8 mouse cellular contexts compared by ENCODE assay signal in the genomic region with DNA sequence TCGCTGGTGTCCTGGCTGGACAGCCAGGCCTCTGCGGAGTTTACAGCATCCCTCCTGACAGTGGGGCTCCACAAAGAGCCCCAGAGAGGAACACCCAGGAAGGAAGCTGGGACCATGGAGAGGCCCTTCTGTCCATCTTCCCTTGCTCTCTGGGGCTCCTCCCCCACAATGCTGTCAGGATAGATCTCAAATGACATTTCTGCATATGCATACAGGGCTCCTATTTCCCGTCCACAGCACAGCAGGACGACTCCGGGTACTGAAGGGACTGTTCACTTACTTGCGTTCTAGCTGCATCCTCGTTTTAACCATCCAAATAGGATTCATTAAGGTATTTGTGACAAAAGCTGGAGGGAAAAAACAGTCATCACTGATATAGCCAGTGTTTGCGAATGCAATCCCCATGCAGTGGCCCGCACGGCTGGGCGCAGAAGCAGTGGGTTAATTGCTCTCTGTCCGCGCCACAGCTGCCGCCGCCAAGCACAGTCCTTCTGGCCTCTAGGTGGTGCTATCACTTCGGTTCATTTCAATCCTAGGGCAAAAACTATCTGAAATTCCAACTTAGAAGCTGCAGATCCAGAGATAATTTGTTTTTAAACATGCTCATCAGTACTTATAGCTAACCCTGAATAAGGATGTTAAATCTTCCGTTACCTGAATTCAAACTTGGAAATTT. TPM values are rescaled to one million over a fixed set of nuclear protein-coding genes. Genes with fewer than 3 reads are reported as not detected.
DNase-seq lines count a peak whose midpoint lies in the region; ATAC-seq and TF ChIP-seq lines count a peak whose summit lies in the region.

No protein-coding gene starts in this region.

- no peak overlapping the region for H3K27ac ChIP-seq in liver, adult 2 months (replicated peaks; ENCODE audit: insufficient read depth, low read depth, low read length)
- H3K27ac ChIP-seq in liver, embryonic 11.5 days (ENCODE audit: low read depth, low read length), result no peak overlapping the region
- no peak overlapping the region for H3K27ac ChIP-seq in limb, embryonic 11.5 days (replicated peaks; ENCODE audit: low read depth, low read length)
- H3K27ac ChIP-seq in neural tube, embryonic 13.5 days (replicated peaks), result no peak overlapping the region

- no peak overlapping the region for H3K4me3 ChIP-seq in liver, adult 2 months (ENCODE audit: insufficient read depth, low read depth, low read length)
- H3K4me3 ChIP-seq in liver, embryonic 11.5 days (ENCODE audit: low read depth, low read length), result no peak overlapping the region
- H3K4me3 ChIP-seq in limb, embryonic 11.5 days (ENCODE audit: low read depth, low read length), result no peak overlapping the region
- H3K4me3 ChIP-seq in neural tube, embryonic 13.5 days, result no peak overlapping the region

- no peak overlapping the region for H3K4me2 ChIP-seq in liver, embryonic 11.5 days
- no peak overlapping the region for H3K4me2 ChIP-seq in limb, embryonic 11.5 days (ENCODE audit: low read depth, severe bottlenecking)
- no peak overlapping the region for H3K4me2 ChIP-seq in neural tube, embryonic 13.5 days

- WGBS in liver, adult 2 months, result 64% methylated on average over 17 of the region's 17 CpGs
- WGBS in liver, embryonic 11.5 days, result 49% methylated on average over 17 of the region's 17 CpGs
- 38% methylated on average over 17 of the region's 17 CpGs for WGBS in limb, embryonic 11.5 days
- 24% methylated on average over 17 of the region's 17 CpGs for WGBS in neural tube, embryonic 13.5 days

- no peak overlapping the region for H3K9ac ChIP-seq in liver, adult 2 months (ENCODE audit: low read depth, low read length)
- H3K9ac ChIP-seq in liver, embryonic 11.5 days (ENCODE audit: low read depth, low read length), result no peak overlapping the region
- no peak overlapping the region for H3K9ac ChIP-seq in limb, embryonic 11.5 days (ENCODE audit: low read length)
- H3K9ac ChIP-seq in neural tube, embryonic 13.5 days, result 0 out of 2 replicates have a peak overlapping the region, but pooled peaks have one; percentile 22

- no peaks in the 10 kb centered on the region for H3K9me3 ChIP-seq in liver, embryonic 11.5 days (ENCODE audit: control insufficient read depth, low read length)
- no peaks in the 10 kb centered on the region for H3K9me3 ChIP-seq in limb, embryonic 11.5 days (ENCODE audit: control insufficient read depth, low read length)
- H3K9me3 ChIP-seq in neural tube, embryonic 13.5 days, result no peaks in the 10 kb centered on the region

- H3K27me3 ChIP-seq in liver, adult 2 months (ENCODE audit: control insufficient read depth, insufficient read depth, low read length), result no peaks in the 10 kb centered on the region
- H3K27me3 ChIP-seq in liver, embryonic 11.5 days (replicated peaks; ENCODE audit: control insufficient read depth, insufficient read depth, low read length), result no peaks in the 10 kb centered on the region
- no peaks in the 10 kb centered on the region for H3K27me3 ChIP-seq in limb, embryonic 11.5 days (ENCODE audit: control insufficient read depth, insufficient read depth, low read length)
- no peaks in the 10 kb centered on the region for H3K27me3 ChIP-seq in neural tube, embryonic 13.5 days

- peak; percentile 84 for TF ChIP-seq CTCF in liver, adult 2 months (IDR thresholded peaks at IDR 0.05; ENCODE audit: low read depth, low read length)

- peaks cover 32% of the 10 kb centered on the region for H3K36me3 ChIP-seq in liver, adult 2 months (ENCODE audit: control insufficient read depth, insufficient read depth, low read length)
- H3K36me3 ChIP-seq in liver, embryonic 11.5 days (ENCODE audit: control insufficient read depth, insufficient read depth, low read length), result peaks cover 8% of the 10 kb centered on the region; the same call in 1 of the 2 replicates
- H3K36me3 ChIP-seq in limb, embryonic 11.5 days (ENCODE audit: control insufficient read depth, insufficient read depth, low read length), result no peaks in the 10 kb centered on the region; the same call in 1 of the 2 replicates
- H3K36me3 ChIP-seq in neural tube, embryonic 13.5 days, result peaks cover 25% of the 10 kb centered on the region

- H3K79me2 ChIP-seq in liver, adult 2 months (ENCODE audit: control insufficient read depth, insufficient read depth, low read length), result no peaks in the 10 kb centered on the region

- peak; percentile 45 for DNase-seq in liver, adult 2 months (ENCODE audit: extremely low read depth, low read depth, low spot score)
- no peak for DNase-seq in liver, embryonic 11.5 days (ENCODE audit: low spot score)
- DNase-seq in ZHBTc4 (ENCODE audit: low read depth, low spot score), result peak; percentile 78
- peak; percentile 85 for DNase-seq in embryo, embryonic 10.5 days (ENCODE audit: low spot score)
- peak; percentile 77 for DNase-seq in limb, embryonic 11.5 days (ENCODE audit: low spot score)
- no peak for DNase-seq in spleen, postnatal 14 days (ENCODE audit: low spot score in 2 of 2)

- ATAC-seq in liver, embryonic 11.5 days (replicated peaks; ENCODE audit: low FRiP score), result no peak
- ATAC-seq in hematopoietic stem cell, adult 5-6 weeks (replicated peaks in 1 of 2; ENCODE audit: insufficient read depth in 1 of 2, low FRiP score in 2 of 2, low TSS enrichment in 1 of 2, low read depth in 1 of 2, poor library complexity in 2 of 2, severe bottlenecking in 2 of 2), result peak; percentile 46 to 75; a peak in 3 of 4 replicates
- ATAC-seq in limb, embryonic 11.5 days (ENCODE audit: insufficient number of reproducible peaks, low FRiP score, low TSS enrichment, low read depth), result no peak
- peak; percentile 61; the same call in 1 of the 2 replicates for ATAC-seq in neural tube, embryonic 13.5 days (ENCODE audit: low read depth)

- TF ChIP-seq POLR2A in liver, adult 2 months (IDR thresholded peaks at IDR 0.05; ENCODE audit: extremely low read depth, insufficient read depth, low read length), result no peak

- H3K4me1 ChIP-seq in liver, adult 2 months (ENCODE audit: control insufficient read depth, insufficient read depth, low read length), result no peaks in the 10 kb centered on the region
- peaks cover 4% of the 10 kb centered on the region; the same call in 1 of the 2 replicates for H3K4me1 ChIP-seq in liver, embryonic 11.5 days (replicated peaks; ENCODE audit: control insufficient read depth, insufficient read depth, low read length)
- no peaks in the 10 kb centered on the region for H3K4me1 ChIP-seq in limb, embryonic 11.5 days (ENCODE audit: control insufficient read depth, insufficient read depth, low read length)
- peaks cover 4% of the 10 kb centered on the region for H3K4me1 ChIP-seq in neural tube, embryonic 13.5 days (replicated peaks)

RNA-seq across cellular contexts. Expression of gene Tmem201, which starts 14.4 kb away (rescaled TPM):
- total RNA-seq in liver, adult 2 months (2014; rRNA removed), result 6.5 and 8.2 TPM in 2 replicates
- 23.4 and 25.2 TPM in 2 replicates for polyA plus RNA-seq in liver, adult 2 months (2012; rRNA removed)
- 16.8 and 16.9 TPM in 2 replicates for polyA plus RNA-seq in liver, embryonic 11.5 days (2014; fragmentation: Nextera tagmentation; extraction: Ambion mirVana)
- 15.5 and 16.4 TPM in 2 replicates for total RNA-seq in hematopoietic stem cell, adult 5-6 weeks (2017)
- 24.6 and 26.2 TPM in 2 replicates for polyA plus RNA-seq in limb, embryonic 11.5 days (2014; fragmentation: Nextera tagmentation; extraction: Ambion mirVana)
- polyA plus RNA-seq in neural tube, embryonic 13.5 days (2015; fragmentation: Nextera tagmentation; extraction: Ambion mirVana), result 41.1 and 41.4 TPM in 2 replicates

RNA-seq across cellular contexts. Expression of gene Slc25a33, which starts 21.8 kb away (rescaled TPM):
- 14.3 and 21.5 TPM in 2 replicates for total RNA-seq in liver, adult 2 months (2014; rRNA removed)
- 11.0 and 12.7 TPM in 2 replicates for polyA plus RNA-seq in liver, adult 2 months (2012; rRNA removed)
- 21.9 and 23.2 TPM in 2 replicates for polyA plus RNA-seq in liver, embryonic 11.5 days (2014; fragmentation: Nextera tagmentation; extraction: Ambion mirVana)
- 5.1 and 11.2 TPM in 2 replicates for total RNA-seq in hematopoietic stem cell, adult 5-6 weeks (2017)
- 28.9 and 29.7 TPM in 2 replicates for polyA plus RNA-seq in limb, embryonic 11.5 days (2014; fragmentation: Nextera tagmentation; extraction: Ambion mirVana)
- 31.8 and 32.7 TPM in 2 replicates for polyA plus RNA-seq in neural tube, embryonic 13.5 days (2015; fragmentation: Nextera tagmentation; extraction: Ambion mirVana)

RNA-seq across cellular contexts. Expression of gene Pik3cd, which starts 49.9 kb away (rescaled TPM):
- total RNA-seq in liver, adult 2 months (2014; rRNA removed), result 2.3 and 3.0 TPM in 2 replicates
- 1.6 and 2.2 TPM in 2 replicates for polyA plus RNA-seq in liver, adult 2 months (2012; rRNA removed)
- polyA plus RNA-seq in liver, embryonic 11.5 days (2014; fragmentation: Nextera tagmentation; extraction: Ambion mirVana), result 12.6 and 12.9 TPM in 2 replicates
- total RNA-seq in hematopoietic stem cell, adult 5-6 weeks (2017), result 51.1 and 56.9 TPM in 2 replicates
- 2.7 and 2.9 TPM in 2 replicates for polyA plus RNA-seq in limb, embryonic 11.5 days (2014; fragmentation: Nextera tagmentation; extraction: Ambion mirVana)
- polyA plus RNA-seq in neural tube, embryonic 13.5 days (2015; fragmentation: Nextera tagmentation; extraction: Ambion mirVana), result 17.8 and 20.0 TPM in 2 replicates

Comparison
In these comparisons a context has a peak if more than half of its experiments do, and no peak if none do; other contexts are left out.
1. DNase-seq: peak in liver, adult 2 months (single experiment), ZHBTc4 (single experiment), embryo, embryonic 10.5 days (single experiment) and limb, embryonic 11.5 days (single experiment); none in liver, embryonic 11.5 days (single experiment) and spleen, postnatal 14 days (0 of 2).
2. ATAC-seq: peak in hematopoietic stem cell, adult 5-6 weeks (2 of 2) and neural tube, embryonic 13.5 days (single experiment); none in liver, embryonic 11.5 days (single experiment) and limb, embryonic 11.5 days (single experiment).